ENCODE assay signal across 14 mouse cellular contexts in genomic region chrX:114816267-114816666, GRCm38 (mm10).
DNase-seq lines count a peak whose midpoint lies in the region; ATAC-seq lines count a peak whose summit lies in the region.
"Had no signal": no experiment of that assay in that cellular context is flagged by ENCODE, and none has a peak within 500 bp of the region (broad histone marks: within the 10 kb centered on the region; RNA-seq: fewer than 3 reads in every experiment).

No protein-coding gene starts in this region.

- no peak overlapping the region for H3K27ac ChIP-seq in hindbrain, embryonic 11.5 days (ENCODE audit: low read depth, low read length)
- no peak overlapping the region for H3K27ac ChIP-seq in hindbrain, embryonic 14.5 days
- H3K27ac ChIP-seq in embryonic facial prominence, embryonic 11.5 days (replicated peaks; ENCODE audit: low read depth, low read length): no peak overlapping the region
- H3K27ac ChIP-seq: hindbrain, embryonic 13.5 days; liver, embryonic 14.5 days had no signal

- DNase-seq in hindbrain, embryonic 11.5 days (ENCODE audit: low spot score): peak; percentile 30
- no peak for DNase-seq in hindbrain, embryonic 14.5 days (ENCODE audit: low spot score)
- peak; percentile 2 for DNase-seq in ovary, postnatal 14 days (ENCODE audit: low spot score)
- no peak for DNase-seq in ovary, postnatal 10 days (ENCODE audit: low spot score)
- peak; percentile 72 for DNase-seq in embryonic facial prominence, embryonic 11.5 days (ENCODE audit: low spot score)
- DNase-seq in skeletal muscle tissue, adult 2 months (ENCODE audit: low read depth, low spot score): peak; percentile 0
- DNase-seq in urinary bladder, postnatal 25 days (ENCODE audit: low spot score): no peak
- no peak for DNase-seq in cerebellum, adult 8-10 months
- DNase-seq: cerebellum, postnatal 14 days; thymus, postnatal 25 days had no signal

- H3K9me3 ChIP-seq in hindbrain, embryonic 11.5 days (ENCODE audit: control insufficient read depth, low read length): no peaks in the 10 kb centered on the region
- H3K9me3 ChIP-seq in hindbrain, embryonic 14.5 days (ENCODE audit: control insufficient read depth, low read length): no peaks in the 10 kb centered on the region
- no peaks in the 10 kb centered on the region for H3K9me3 ChIP-seq in embryonic facial prominence, embryonic 11.5 days (replicated peaks; ENCODE audit: control insufficient read depth, low read length)
- H3K9me3 ChIP-seq: hindbrain, embryonic 13.5 days had no signal

- H3K4me2 ChIP-seq in hindbrain, embryonic 11.5 days (replicated peaks; ENCODE audit: low read depth, low read length): no peak overlapping the region
- no peak overlapping the region for H3K4me2 ChIP-seq in hindbrain, embryonic 14.5 days (replicated peaks)
- H3K4me2 ChIP-seq in embryonic facial prominence, embryonic 11.5 days (ENCODE audit: low read depth, low read length): no peak overlapping the region
- H3K4me2 ChIP-seq: hindbrain, embryonic 13.5 days had no signal

- no peaks in the 10 kb centered on the region for H3K27me3 ChIP-seq in hindbrain, embryonic 11.5 days (ENCODE audit: control insufficient read depth, insufficient read depth, low read length)
- no peaks in the 10 kb centered on the region for H3K27me3 ChIP-seq in hindbrain, embryonic 14.5 days (ENCODE audit: control insufficient read depth, insufficient read depth, low read length)
- H3K27me3 ChIP-seq in embryonic facial prominence, embryonic 11.5 days (ENCODE audit: control insufficient read depth, insufficient read depth, low read length): no peaks in the 10 kb centered on the region
- H3K27me3 ChIP-seq: hindbrain, embryonic 13.5 days had no signal

- no peaks in the 10 kb centered on the region for H3K36me3 ChIP-seq in hindbrain, embryonic 11.5 days (ENCODE audit: control insufficient read depth, insufficient read depth, low read length)
- H3K36me3 ChIP-seq in hindbrain, embryonic 14.5 days (replicated peaks; ENCODE audit: control insufficient read depth, insufficient read depth): no peaks in the 10 kb centered on the region
- H3K36me3 ChIP-seq in embryonic facial prominence, embryonic 11.5 days (replicated peaks; ENCODE audit: control insufficient read depth, insufficient read depth, low read depth, low read length): no peaks in the 10 kb centered on the region
- H3K36me3 ChIP-seq: hindbrain, embryonic 13.5 days had no signal

- H3K4me1 ChIP-seq in hindbrain, embryonic 11.5 days (replicated peaks; ENCODE audit: control insufficient read depth, insufficient read depth, low read length): no peaks in the 10 kb centered on the region
- H3K4me1 ChIP-seq in hindbrain, embryonic 14.5 days (replicated peaks; ENCODE audit: control insufficient read depth, insufficient read depth, low read length): no peaks in the 10 kb centered on the region
- no peaks in the 10 kb centered on the region for H3K4me1 ChIP-seq in embryonic facial prominence, embryonic 11.5 days (ENCODE audit: control insufficient read depth, insufficient read depth, low read length)
- H3K4me1 ChIP-seq: hindbrain, embryonic 13.5 days had no signal

- 28% methylated on average over 4 of the region's 4 CpGs for WGBS in hindbrain, embryonic 11.5 days
- WGBS in hindbrain, embryonic 14.5 days: 50% methylated on average over 4 of the region's 4 CpGs
- 36% methylated on average over 4 of the region's 4 CpGs for WGBS in embryonic facial prominence, embryonic 11.5 days

- no peak for ATAC-seq in hindbrain, embryonic 11.5 days (ENCODE audit: low FRiP score)
- no peak for ATAC-seq in hindbrain, embryonic 14.5 days (ENCODE audit: low FRiP score)
- 0 out of 2 replicates have a peak, but pooled peaks have one; percentile 48 for ATAC-seq in embryonic facial prominence, embryonic 11.5 days (replicated peaks; ENCODE audit: insufficient number of reproducible peaks, low FRiP score, low TSS enrichment, low read depth)
- ATAC-seq: midbrain, embryonic 16.5 days had no signal

- no peak overlapping the region for H3K9ac ChIP-seq in hindbrain, embryonic 11.5 days (ENCODE audit: low read depth, low read length)
- H3K9ac ChIP-seq in hindbrain, embryonic 14.5 days: no peak overlapping the region
- H3K9ac ChIP-seq in embryonic facial prominence, embryonic 11.5 days (replicated peaks; ENCODE audit: low read length): no peak overlapping the region
- H3K9ac ChIP-seq: hindbrain, embryonic 13.5 days; liver, embryonic 14.5 days had no signal

- H3K4me3 ChIP-seq in hindbrain, embryonic 11.5 days (ENCODE audit: low read depth, low read length): no peak overlapping the region
- no peak overlapping the region for H3K4me3 ChIP-seq in hindbrain, embryonic 14.5 days (replicated peaks; ENCODE audit: low read length)
- H3K4me3 ChIP-seq in embryonic facial prominence, embryonic 11.5 days (ENCODE audit: low read depth, low read length): no peak overlapping the region
- H3K4me3 ChIP-seq: erythroblast, embryonic 14.5 days; hindbrain, embryonic 13.5 days had no signal

Comparison
In these comparisons a context has a peak if more than half of its experiments do, and no peak if none do; other contexts are left out.
1. DNase-seq: peak in hindbrain, embryonic 11.5 days (single experiment), ovary, postnatal 14 days (single experiment), embryonic facial prominence, embryonic 11.5 days (single experiment) and skeletal muscle tissue, adult 2 months (single experiment); none in hindbrain, embryonic 14.5 days (single experiment), ovary, postnatal 10 days (single experiment), urinary bladder, postnatal 25 days (single experiment) and cerebellum, adult 8-10 months (single experiment).